Mouse (Mus musculus) E14TG2a.4 (cell line): Measurements from ENCODE around the gene Dlx3.

Experiments used
- CTCF ChIP-seq: conservative IDR thresholded peaks from 2 replicates; pipeline ENCODE4 v1.5.1; 2014; ENCODE audit warnings: low read length
- NANOG ChIP-seq: IDR thresholded peaks from 2 replicates; pipeline ENCODE4 v1.6.1; 2014; ENCODE audit warnings: borderline replicate concordance, low read length, mixed read lengths

DNA sequence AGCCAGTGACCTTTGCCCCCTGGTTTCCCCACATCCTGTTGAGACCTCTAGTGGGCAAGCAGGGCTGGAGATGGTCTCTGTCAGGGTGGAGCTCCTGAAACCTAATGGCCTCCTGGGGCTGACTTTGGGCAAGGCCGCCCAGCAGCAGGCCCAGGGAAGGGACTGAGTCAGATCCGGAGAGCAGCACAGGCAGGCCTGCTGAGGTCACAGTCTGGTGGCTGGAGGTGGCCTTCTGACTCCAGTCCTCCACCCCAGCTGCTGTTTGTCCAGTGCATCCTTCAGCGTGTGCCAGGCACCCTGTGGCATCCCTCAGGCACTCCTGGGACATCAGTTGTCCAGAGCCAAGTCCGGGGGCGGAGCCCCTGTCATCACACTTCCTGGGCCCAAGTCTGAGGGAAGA is 45.9 kb downstream of the Dlx3 start:
- TF ChIP-seq NANOG: no peak
- TF ChIP-seq CTCF: no peak
